Mouse (Mus musculus) bone marrow, adult 2 months (tissue): ENCODE data around the gene Kcnh2. TPM values are rescaled to one million over a fixed set of nuclear protein-coding genes. Genes with fewer than 3 reads are reported as not detected.

Source experiments
- H3K27ac ChIP-seq: fragments of 200-500 bp; 2 replicates; pipeline ENCODE4 v1.5.1; 2012; ENCODE audit warnings: low read depth, mild to moderate bottlenecking, control low read depth, inconsistent platforms, low read length; ENCODE audit not compliant: control insufficient read depth, poor library complexity, insufficient read depth
- H3K4me1 ChIP-seq: fragments of 200-500 bp; 2 replicates; pipeline ENCODE4 v1.6.1; 2011; ENCODE audit warnings: low read length; ENCODE audit not compliant: control insufficient read depth, insufficient read depth
- H3K4me3 ChIP-seq: fragments of 200-500 bp; replicated peaks from 2 replicates; pipeline ENCODE3; 2011; ENCODE audit warnings: mild to moderate bottlenecking, low read depth, low read length, control low read depth; ENCODE audit not compliant: control insufficient read depth
- CTCF ChIP-seq: fragments of 200-500 bp; IDR thresholded peaks from 2 replicates; pipeline ENCODE4 v1.5.1; 2011; ENCODE audit warnings: low read length, control low read depth; ENCODE audit not compliant: control insufficient read depth, insufficient read depth
- POLR2A ChIP-seq: fragments of 200-500 bp; IDR thresholded peaks from 2 replicates; pipeline ENCODE4 v1.6.1; 2011; ENCODE audit warnings: low read depth, mild to moderate bottlenecking, control low read depth, low read length, borderline replicate concordance; ENCODE audit not compliant: control insufficient read depth
- WGBS: fragments of 180-500 bp; shearing (Covaris S2); methylation state at CpG from one replicate; pipeline ENCODE4 v1.1.7; 2018; 5-methylcytosine and 5-hydroxymethylcytosine counted together
- polyA plus RNA-seq: library from polyadenylated mRNA; stranded (reverse); fragments of >200 nt; gene quantifications from 2 replicates; pipeline ENCODE4 v1.2.4, GENCODE M21; 2011; ENCODE audit warnings: low replicate concordance; ENCODE audit not compliant: missing spikeins, insufficient read depth, insufficient read length

Kcnh2 gene
- polyA plus RNA-seq, 1 experiment: not detected

DNA sequence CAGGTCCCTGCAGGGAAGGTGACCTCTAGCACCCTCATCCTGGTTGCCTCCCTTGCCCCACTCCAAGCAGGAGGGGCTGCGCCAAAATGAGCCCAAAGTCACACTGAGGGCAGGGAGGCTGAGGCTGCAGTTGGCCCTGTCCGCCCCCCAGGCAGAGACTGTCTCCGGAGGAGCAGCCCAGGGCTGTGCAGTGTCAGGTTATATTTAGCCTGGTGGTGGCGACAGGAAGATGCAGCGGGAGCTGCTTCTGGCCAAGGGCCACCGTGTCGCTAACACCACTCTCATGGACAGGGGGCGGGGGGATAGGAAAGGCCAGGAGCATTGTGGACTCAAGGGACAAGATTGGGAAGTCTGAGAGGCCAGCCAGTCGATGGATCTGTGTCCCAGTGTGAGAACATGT, 14.0 kb downstream of the Kcnh2 start:
- Histone ChIP-seq H3K4me3 (no peak overlapping the region), H3K27ac (no peak overlapping the region), H3K4me1 (no peaks in the 10 kb centered on the region)
- WGBS: 8% methylated on average over 9 of the region's 9 CpGs
- TF ChIP-seq CTCF (no peak), POLR2A (no peak)

DNA sequence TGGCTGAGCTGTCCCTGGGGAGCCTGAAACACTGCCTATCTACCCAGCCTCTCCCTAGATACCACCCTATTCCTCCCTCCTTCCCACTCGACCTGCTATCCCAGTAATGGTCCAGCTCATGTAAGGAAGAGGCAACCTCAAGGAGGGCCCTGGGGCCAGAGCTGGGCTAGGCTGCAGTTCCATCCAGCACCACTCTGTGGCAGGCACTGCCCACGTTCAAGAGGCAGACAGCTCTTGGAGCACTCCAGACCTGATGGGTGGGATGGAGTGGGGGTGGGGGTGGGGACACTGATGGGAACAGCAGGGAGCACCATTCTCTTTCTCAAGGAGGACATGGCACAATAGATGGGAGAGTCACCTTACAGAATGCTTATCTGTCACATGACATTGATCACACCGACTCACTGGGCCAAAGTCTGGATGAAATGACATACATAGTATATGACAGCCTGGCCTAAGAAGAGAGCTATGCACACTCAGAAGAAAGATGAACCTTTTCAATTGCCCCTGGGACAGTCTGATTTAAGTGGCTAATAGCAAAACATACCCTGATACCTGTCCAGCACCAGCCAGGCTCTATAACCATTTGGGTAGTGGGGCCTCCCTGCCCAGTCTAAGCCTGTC, 15.4 kb downstream of the Kcnh2 start:
- H3K4me1 ChIP-seq: no peaks in the 10 kb centered on the region
- H3K27ac ChIP-seq: no peak overlapping the region
- no peak overlapping the region for H3K4me3 ChIP-seq
- no peak for TF ChIP-seq POLR2A
- peak; percentile 48; the same call in 1 of the 2 replicates for TF ChIP-seq CTCF
- WGBS: 34% methylated on average over 3 of the region's 3 CpGs

- H3K4me1 ChIP-seq: no peaks in the 10 kb centered on the region
- 75% methylated on average over 3 of the region's 3 CpGs for WGBS
- H3K4me3 ChIP-seq: no peak overlapping the region
- H3K27ac ChIP-seq: no peak overlapping the region
- no peak for TF ChIP-seq POLR2A
- no peak for TF ChIP-seq CTCF
Measured at GRCm38 (mm10) chr5:24334749-24335148, 16.7 kb downstream of the Kcnh2 start.

DNA sequence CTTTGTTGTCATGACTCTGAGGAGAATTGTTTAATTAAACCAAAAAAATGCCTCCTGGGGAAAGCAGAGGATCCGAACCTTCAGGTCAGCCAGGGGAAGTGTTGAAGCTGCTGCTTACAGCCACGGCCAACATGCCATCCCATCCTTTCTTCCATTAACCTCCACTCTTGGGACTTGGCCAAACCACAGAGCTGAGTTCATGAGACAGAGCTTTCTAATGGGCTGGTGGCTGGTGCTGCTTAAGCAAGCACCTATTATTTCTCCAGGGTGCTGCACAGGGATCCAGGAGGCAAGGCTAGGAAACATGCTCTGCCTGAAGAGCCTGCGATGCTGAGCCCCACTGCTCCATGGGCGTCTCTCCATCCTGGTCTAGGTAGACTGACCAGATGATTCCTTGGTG, 19.0 kb downstream of the Kcnh2 start:
- Histone ChIP-seq H3K4me3 (no peak overlapping the region), H3K4me1 (no peaks in the 10 kb centered on the region), H3K27ac (no peak overlapping the region)
- WGBS: 54% methylated on average over 4 of the region's 4 CpGs
- TF ChIP-seq POLR2A (no peak), CTCF (no peak)

DNA sequence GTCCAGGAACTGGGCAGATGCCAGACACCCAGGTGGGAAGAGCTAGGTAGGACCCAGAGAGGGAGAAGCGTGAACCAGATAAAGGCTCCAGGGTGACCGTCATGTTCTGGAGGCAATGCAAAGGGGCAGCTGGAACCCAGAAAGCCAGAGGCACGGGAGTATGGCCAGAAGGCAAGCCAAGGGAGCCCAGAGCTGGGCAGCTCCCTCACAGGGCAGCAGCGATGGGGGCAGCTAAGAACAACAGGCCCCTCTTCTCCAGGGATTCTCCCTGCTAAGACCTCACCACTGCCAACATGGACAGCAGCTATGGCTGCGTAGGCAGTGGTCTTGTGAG, 21.5 kb downstream of the Kcnh2 start:
- no peaks in the 10 kb centered on the region for H3K4me1 ChIP-seq
- WGBS: 34% methylated on average over 5 of the region's 5 CpGs
- H3K27ac ChIP-seq: no peak overlapping the region; the same call in 1 of the 2 replicates
- H3K4me3 ChIP-seq: no peak overlapping the region
- TF ChIP-seq CTCF: no peak
- no peak for TF ChIP-seq POLR2A

GRCm38 (mm10) chr5:24329212-24329964, 22.0 kb downstream of the Kcnh2 start:
- H3K4me1 ChIP-seq: no peaks in the 10 kb centered on the region
- TF ChIP-seq CTCF: no peak
- TF ChIP-seq POLR2A: no peak
- no peak overlapping the region for H3K4me3 ChIP-seq
- 2% methylated on average over 27 of the region's 27 CpGs for WGBS
- no peak overlapping the region for H3K27ac ChIP-seq

DNA sequence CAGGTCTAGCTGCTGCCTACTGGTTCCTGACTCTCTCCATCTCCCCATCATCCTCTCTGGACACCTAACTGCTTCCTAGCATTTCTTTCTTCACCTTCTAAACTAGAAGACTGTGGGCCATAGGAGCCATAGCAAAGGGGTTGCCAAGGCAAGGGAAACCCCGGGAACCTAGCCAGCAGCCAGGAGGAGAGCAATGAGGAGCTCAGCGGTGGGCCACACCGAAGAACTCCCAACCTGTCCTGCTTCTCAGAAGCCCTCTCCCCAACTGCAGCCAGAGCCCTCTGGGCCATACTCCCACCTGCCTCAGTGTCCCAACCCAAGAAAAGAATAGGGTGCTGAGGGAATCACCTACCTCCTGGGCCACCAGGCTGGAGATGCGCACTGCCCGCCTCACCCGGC, 22.6 kb downstream of the Kcnh2 start:
- 46% methylated on average over 6 of the region's 6 CpGs for WGBS
- no peaks in the 10 kb centered on the region for H3K4me1 ChIP-seq
- H3K27ac ChIP-seq: no peak overlapping the region
- no peak overlapping the region for H3K4me3 ChIP-seq
- TF ChIP-seq POLR2A: no peak
- no peak for TF ChIP-seq CTCF

GRCm38 (mm10) chr5:24326842-24327417, 24.5 kb downstream of the Kcnh2 start:
- Histone ChIP-seq H3K27ac (no peak overlapping the region), H3K4me1 (no peaks in the 10 kb centered on the region), H3K4me3 (no peak overlapping the region)
- TF ChIP-seq CTCF (no peak), POLR2A (no peak)
- WGBS: 38% methylated on average over 4 of the region's 4 CpGs
